Mouse (Mus musculus) thymus, postnatal 36 days (tissue): ENCODE results near the gene Vps37d.
"Not testable (repeated sequence)": the region's sequence is repeated elsewhere in the genome, so short reads cannot be mapped to it uniquely, and the experiment has no call there.

Experiments
- DNase-seq, 2 experiments: peaks; one replicate each; pipeline ENCODE4 v3.0.0; 2022; ENCODE audit warnings: mixed read lengths in 2 of 2

The Vps37d gene

DNA sequence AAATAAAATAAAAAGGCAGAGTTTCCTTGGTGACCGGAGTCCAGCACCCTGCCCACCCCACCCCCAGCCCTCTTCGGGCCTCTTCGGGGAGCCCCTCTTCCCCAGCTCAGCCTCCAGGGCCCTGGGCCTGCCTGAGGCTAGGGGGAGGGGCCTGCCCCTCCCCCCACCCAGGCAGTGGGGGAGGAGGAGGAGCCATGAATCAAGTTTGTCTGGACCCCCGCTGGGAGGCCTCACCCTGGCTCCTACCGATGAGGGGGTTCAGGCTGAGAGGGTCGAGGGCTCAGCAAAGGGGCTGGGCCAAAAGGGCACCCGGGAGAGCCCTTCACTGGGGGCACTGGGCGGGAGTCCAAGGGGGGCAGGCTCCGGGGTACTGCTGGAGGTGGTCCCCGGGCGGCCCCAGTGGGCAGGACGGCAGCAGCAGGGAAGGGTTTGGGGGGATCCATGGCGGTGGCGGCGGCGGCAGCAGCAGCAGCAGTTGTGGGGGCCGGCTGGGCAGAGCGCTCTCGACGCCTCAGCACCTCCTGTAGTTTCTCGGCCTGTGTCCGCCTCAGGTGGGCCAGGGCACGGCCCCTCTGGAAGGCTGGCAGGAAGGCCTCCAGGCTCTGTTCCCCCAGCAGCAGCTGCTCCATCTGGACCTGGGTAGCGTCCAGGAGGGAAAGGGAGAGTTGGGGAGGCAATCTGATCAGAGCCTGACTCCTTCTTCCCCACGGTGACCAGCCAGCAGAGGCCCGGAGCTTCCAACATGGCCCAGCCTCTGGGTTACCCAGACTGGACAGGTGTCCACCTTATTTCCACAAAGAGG, 4.5 kb downstream of the Vps37d start:
- no peak for DNase-seq

- DNase-seq: no peak
Observed at GRCm38 (mm10) chr5:135072720-135073119, 5.3 kb downstream of the Vps37d start.

DNA sequence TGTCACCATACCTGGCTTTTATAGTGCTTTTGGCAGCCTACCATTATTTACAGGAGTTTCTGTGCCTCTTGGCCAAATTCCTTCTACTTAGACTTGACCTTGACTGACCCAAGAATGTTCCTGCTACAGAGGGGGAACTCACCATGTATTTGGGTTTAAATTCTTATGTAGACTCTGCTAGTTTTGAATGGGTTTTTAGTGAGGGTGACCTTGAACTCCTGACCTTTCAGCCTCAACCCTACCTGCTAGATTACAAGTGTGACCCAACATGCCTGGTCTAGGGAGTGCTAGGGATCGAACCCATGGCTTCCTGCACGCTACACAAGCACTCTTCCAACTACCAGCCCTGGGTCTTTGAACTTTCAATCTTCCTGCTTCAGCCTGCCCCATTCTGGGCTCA, 6.0 kb downstream of the Vps37d start:
- DNase-seq: no peak

GRCm38 (mm10) chr5:135070448-135070847, 7.6 kb downstream of the Vps37d start:
- no peak for DNase-seq

- DNase-seq: no peak
Observed at GRCm38 (mm10) chr5:135066008-135066407, 12.1 kb downstream of the Vps37d start.

DNA sequence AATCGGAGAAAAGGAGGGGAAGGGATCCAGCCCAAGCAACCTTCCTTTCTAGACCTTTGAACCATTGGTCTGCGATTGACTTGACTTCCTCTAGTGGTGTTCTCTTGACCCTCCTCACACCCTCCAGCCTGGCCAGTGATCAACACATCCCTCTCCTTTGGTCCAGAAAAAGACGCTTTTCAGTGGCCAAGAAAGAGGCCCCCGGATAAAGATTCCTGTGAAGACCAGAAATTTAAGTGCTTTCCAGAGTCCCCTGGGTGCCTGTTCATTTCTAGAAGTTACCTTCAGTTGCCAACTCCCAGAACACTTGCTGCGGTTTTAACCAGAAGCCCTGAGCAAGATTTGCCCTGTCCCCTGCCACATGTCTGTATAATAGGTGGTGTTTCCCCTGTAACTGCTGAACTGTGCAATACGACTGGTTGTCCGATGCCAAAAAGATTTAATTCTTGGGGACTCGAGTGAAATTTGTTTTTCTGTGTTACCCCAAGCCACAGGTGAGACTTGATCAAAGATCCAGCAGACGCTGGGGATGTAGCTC, 13.1 kb downstream of the Vps37d start, which contains the start of gene Bud23:
Gene Bud23, minus strand, starts transcription at position 51 of the 538 bp plus-strand sequence.
- DNase-seq: not testable (repeated sequence)

GRCm38 (mm10) chr5:135064382-135064766, 13.7 kb downstream of the Vps37d start:
- DNase-seq: no peak

DNA sequence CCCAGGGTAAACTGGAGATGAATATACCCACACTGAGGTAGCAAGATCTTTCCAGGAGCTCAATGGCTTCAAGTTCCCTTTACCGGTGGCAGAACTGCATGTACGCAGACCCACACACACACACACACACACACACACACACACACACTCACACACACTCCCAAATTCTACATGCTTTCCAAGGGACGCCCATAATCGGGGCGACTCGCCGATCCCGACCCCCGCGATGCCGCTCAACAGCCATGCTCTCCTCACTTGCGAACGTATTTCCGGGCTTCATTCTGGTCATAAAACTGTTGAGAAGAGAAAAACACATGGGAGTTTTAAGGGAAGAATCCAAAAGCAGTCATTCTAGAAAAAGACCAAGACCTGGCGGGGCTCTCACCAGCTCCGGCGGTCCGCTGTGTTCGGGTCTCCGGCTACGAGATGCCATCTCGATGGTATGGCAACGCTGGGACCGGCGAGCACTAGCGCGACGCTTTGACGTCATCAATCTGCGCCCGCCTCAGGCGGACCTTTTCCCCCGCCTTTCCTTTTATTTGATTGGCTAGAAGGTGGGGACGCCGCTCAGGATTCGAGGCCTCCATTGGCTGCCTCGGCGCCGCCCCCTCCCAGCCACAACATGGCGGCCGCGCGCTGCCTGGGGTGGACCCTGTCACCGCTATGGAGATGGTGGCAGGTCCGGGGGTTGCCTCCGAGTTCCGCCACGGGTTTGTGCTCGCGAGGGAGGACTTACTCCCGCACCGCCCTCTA, 14.3 kb downstream of the Vps37d start, which contains the start of gene Dnajc30:
Gene Dnajc30, plus strand, starts transcription at position 574 of the 753 bp plus-strand sequence.
- peak; percentile 94 to 96 for DNase-seq

GRCm38 (mm10) chr5:135053356-135053755, 24.7 kb downstream of the Vps37d start:
- no peak for DNase-seq

GRCm38 (mm10) chr5:135049268-135049667, 28.8 kb downstream of the Vps37d start:
- DNase-seq: not testable (repeated sequence)

DNA sequence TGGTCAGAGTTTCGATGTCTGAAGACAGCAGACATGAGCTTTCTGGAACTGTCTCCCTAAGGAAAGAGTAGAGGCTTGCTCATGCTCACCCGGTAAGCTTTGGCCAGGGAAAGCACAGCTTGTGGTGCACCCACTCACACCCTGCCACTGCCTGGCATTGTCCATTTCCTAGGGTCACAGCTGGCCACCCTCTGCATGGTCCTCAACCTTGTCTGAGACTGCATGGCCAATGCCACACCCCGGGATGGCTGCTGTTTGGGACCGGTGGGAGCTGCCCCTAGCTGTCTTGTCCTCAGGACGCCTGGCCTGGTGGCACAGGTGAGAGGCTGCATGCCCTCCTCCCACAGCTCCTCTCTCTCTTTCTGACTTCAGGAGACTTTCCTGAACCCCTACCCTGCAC, 29.5 kb downstream of the Vps37d start:
- no peak for DNase-seq

DNA sequence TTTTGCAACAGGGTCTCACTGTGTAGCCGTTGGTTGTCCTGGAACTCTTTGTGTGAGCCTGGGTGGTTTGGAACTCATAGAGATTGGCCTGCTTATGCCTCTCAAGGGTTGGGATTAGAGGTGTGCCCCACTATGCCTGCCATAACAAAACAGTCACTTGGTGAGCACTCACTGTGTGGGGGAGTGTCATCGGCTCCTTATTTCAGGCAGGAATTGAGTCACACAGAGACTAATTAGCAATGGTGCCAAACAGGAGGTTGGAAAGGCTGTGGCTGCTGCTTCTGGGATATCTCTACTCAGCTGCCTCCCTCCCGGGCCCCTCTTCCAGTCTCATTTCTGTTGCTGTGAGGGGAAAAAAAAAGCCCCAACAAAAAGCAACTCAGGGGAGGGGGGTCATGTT, 33.5 kb downstream of the Vps37d start:
- DNase-seq: no peak

DNA sequence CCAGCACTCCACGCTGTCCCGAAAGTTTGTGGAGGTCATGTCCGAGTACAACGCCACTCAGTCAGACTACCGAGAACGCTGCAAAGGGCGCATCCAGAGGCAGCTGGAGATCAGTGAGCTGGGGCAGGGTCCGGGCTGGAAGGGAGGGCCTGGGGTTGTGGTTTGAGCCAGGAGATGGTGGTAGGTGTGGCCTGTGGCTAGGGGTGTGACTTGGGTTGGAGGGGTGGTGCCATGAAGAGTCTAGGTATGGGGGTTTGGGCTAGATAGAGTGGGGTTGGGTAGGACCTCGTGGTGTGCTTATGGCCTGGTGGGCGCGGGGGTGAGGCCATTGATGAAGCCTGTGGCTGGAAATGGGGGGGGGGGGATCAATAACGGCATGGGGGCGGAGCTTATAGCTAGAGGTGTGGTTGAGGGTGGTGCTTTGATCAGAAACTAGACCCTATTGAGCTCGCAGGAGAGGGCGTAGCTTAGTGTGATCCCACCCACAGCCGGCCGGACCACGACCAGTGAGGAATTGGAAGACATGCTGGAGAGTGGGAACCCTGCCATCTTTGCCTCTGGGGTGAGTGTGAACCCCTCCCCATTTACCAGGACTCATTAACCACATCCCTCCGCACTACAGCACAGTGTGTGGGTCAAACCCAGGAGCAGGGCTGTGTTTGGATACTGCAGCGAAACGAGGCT, 35.8 kb downstream of the Vps37d start:
- no peak for DNase-seq

DNA sequence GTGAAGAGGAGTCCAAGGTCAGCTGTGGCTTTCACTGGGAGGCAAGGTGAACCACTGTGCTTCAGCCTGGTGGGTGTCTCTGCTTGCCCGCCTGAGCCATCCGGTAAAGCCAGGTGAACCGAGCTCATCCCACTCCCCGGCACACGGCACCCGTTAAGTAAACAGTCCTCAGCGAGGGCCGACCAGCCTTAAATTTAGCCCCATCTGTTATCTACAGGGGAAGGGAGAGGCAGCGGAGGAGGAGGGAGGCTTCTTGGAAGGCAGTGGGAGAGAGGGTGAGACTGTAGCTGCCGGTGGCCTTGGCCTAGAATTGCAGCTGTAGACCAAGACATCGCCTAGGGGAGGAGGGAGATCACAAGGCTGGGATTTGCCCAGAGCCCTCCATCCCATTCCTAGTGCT, 37.3 kb downstream of the Vps37d start:
- DNase-seq: no peak

DNA sequence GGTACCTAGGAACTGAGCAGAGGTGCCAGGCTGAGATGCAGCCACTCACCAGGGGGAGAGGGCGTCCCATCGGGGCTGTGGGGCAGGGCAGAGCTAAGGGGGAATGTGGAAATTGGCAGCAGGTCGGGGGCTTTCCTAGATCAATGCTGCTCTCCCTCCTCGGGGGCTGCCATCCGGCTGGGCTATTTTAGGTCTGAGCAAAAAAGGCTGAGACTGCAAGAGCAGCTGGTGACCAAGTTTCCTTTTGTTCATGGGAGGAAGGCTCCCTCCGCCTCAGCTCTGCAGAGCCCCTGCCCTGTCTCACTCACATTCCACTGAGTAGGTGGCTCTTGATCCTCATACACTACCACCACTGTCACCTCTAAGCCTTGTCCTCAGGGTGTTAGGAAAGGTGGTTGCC, 38.0 kb downstream of the Vps37d start:
- no peak for DNase-seq

- no peak for DNase-seq
Observed at GRCm38 (mm10) chr5:135039541-135039940, 38.5 kb downstream of the Vps37d start.

DNA sequence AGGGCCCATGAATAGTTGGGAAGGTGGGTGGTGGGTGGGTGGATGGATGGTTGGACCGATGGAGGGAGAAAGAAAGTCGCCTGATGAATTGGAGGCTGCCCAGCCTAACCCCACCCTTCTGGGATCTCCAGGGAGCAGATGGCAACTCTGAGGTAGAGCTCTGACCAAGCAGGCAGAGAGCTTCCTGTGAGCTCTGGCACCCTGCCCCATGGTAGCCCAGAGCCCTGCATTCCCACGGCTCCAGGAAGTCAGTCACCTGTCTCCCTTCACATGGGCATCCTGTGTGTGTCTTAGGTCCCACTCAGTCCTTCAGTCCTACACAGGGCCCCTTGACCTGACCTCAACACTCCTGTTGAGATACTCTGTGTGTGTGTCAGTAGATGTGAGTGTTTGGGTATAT, 40.1 kb downstream of the Vps37d start:
- no peak for DNase-seq

GRCm38 (mm10) chr5:135035608-135036359, 42.3 kb downstream of the Vps37d start:
- DNase-seq: no peak

GRCm38 (mm10) chr5:135034593-135034992, 43.5 kb downstream of the Vps37d start:
- DNase-seq: no peak

- no peak for DNase-seq
Observed at GRCm38 (mm10) chr5:135032581-135032980, 45.5 kb downstream of the Vps37d start.

- no peak for DNase-seq
Observed at GRCm38 (mm10) chr5:135029007-135029854, 48.8 kb downstream of the Vps37d start.
